Mouse (Mus musculus) layer of hippocampus, postnatal 14 days (tissue): ENCODE measurements around the gene Anxa2. TPM values are rescaled to one million over a fixed set of nuclear protein-coding genes. Genes with fewer than 3 reads are reported as not detected.

Experiments used
- DNase-seq, 2 experiments: peaks; one replicate each; pipeline ENCODE4 v3.0.0; 2021 to 2022; ENCODE audit warnings: low spot score in 2 of 2, mixed read lengths in 1 of 2
- long read RNA-seq, 2 experiments: library from polyadenylated mRNA; stranded (forward); transcript quantifications; one replicate each; pipeline ENCODE4 v2.0.0; 2021
- total RNA-seq, 2 experiments: library from RNA; stranded (reverse); gene quantifications; 2 replicates each; pipeline ENCODE4 v1.2.3; 2021

Anxa2 gene
- 10 to 100 TPM; 12.4 to 18.4 TPM for total RNA-seq
- long read RNA-seq, experiment 1, transcript Anxa2-201 (13 exons, 1,447 nt) = major isoform, 17 of 18 reads
- long read RNA-seq, experiment 1, partial matches to known transcripts = 0 of 18 reads
- long read RNA-seq, experiment 1, other reads (novel, unspliced or antisense) = 1 of 18 reads
- long read RNA-seq, experiment 2, transcript Anxa2-201 (13 exons, 1,447 nt) = major isoform, 29 of 31 reads
- long read RNA-seq, experiment 2, partial matches to known transcripts = 1 of 31 reads
- long read RNA-seq, experiment 2, other reads (novel, unspliced or antisense) = 1 of 31 reads

- DNase-seq = no peak
Observed at GRCm38 (mm10) chr9:69453066-69453900, at the start of gene Anxa2. Gene Anxa2, plus strand, starts transcription at chr9:69453620.

- DNase-seq = no peak
Observed at GRCm38 (mm10) chr9:69404671-69405070, 48.7 kb upstream of the Anxa2 start.

- no peak for DNase-seq
Observed at GRCm38 (mm10) chr9:69419476-69419875, 33.9 kb upstream of the Anxa2 start.

- DNase-seq = no peak
Observed at GRCm38 (mm10) chr9:69430531-69430930, 22.9 kb upstream of the Anxa2 start.

GRCm38 (mm10) chr9:69431863-69432555, 21.4 kb upstream of the Anxa2 start:
- DNase-seq = peak in 1 of 2 experiments; percentile 15

GRCm38 (mm10) chr9:69435194-69435593, 18.2 kb upstream of the Anxa2 start:
- no peak for DNase-seq

- no peak for DNase-seq
Observed at GRCm38 (mm10) chr9:69435662-69436061, 17.8 kb upstream of the Anxa2 start.

GRCm38 (mm10) chr9:69439805-69440357, 13.5 kb upstream of the Anxa2 start:
- DNase-seq = no peak

- no peak for DNase-seq
Observed at GRCm38 (mm10) chr9:69442471-69443038, 10.9 kb upstream of the Anxa2 start.

- DNase-seq = no peak
Observed at GRCm38 (mm10) chr9:69443203-69443602, 10.2 kb upstream of the Anxa2 start.

GRCm38 (mm10) chr9:69448801-69449200, 4.6 kb upstream of the Anxa2 start:
- DNase-seq = no peak

- no peak for DNase-seq
Observed at GRCm38 (mm10) chr9:69450636-69451035, 2.8 kb upstream of the Anxa2 start.

GRCm38 (mm10) chr9:69451886-69452810, 1.3 kb upstream of the Anxa2 start:
- DNase-seq = no peak

- no peak for DNase-seq
Observed at GRCm38 (mm10) chr9:69453901-69454666, 664 bp downstream of the Anxa2 start.

GRCm38 (mm10) chr9:69454691-69455090, 1.3 kb downstream of the Anxa2 start:
- DNase-seq = no peak

- DNase-seq = no peak
Observed at GRCm38 (mm10) chr9:69455391-69455790, 2.0 kb downstream of the Anxa2 start.

- DNase-seq = no peak
Observed at GRCm38 (mm10) chr9:69456406-69457075, 3.1 kb downstream of the Anxa2 start.

- DNase-seq = no peak
Observed at GRCm38 (mm10) chr9:69457143-69457542, 3.7 kb downstream of the Anxa2 start.
